Mouse (Mus musculus): Measurements from ENCODE around the gene Tns2.
"Not testable (repeated sequence)": the region's sequence is repeated elsewhere in the genome, so short reads cannot be mapped to it uniquely, and the experiment has no call there.

Gene Tns2

DNA sequence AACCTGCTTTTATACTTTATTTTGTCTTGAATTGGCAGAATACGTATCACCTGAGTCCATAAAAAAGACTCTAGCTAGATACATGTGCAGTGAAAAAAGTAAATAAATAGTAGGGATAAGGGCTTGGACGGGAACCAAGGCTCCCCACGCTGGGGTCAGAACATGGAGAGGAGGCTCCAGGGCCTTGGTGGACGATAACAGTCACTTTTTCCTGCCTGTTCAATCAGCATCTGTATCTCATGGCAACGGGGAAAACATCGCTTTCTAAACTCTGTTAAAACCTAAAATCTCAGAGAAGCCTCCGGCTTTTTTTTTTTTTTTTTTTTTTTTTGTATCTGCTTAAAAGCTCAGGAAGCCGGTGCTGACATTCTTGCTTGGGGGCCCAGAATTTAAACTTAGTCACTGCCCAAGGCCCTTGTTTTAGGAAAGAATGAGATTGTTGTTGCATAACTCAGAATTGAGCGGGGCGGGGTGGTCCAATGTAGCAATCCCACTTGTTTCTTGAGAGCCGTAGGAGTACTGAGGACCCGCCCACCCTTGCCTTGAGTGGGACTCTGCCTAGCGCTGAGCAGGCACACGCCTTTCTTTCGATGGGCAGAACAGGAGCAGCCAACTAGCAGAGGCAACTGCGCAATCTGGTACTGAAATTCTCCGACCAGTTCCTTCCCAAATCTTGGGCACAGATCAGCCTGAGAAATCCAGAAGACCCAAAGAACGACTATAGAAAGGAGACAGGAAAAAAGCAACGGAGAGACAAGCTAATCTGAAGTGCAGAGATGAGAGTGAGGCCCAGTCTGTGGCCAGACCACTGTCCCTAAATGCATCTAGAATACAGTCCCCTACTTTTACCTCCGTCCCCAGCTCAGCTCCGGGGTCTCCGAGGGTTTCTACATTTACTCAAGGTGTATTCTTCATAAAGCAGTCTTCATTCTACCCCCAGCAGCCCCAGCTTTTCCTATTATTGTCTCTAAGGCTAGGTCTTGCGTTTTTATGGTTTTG lies 43.0 kb downstream of the Tns2 start:
- no peak for DNase-seq

DNA sequence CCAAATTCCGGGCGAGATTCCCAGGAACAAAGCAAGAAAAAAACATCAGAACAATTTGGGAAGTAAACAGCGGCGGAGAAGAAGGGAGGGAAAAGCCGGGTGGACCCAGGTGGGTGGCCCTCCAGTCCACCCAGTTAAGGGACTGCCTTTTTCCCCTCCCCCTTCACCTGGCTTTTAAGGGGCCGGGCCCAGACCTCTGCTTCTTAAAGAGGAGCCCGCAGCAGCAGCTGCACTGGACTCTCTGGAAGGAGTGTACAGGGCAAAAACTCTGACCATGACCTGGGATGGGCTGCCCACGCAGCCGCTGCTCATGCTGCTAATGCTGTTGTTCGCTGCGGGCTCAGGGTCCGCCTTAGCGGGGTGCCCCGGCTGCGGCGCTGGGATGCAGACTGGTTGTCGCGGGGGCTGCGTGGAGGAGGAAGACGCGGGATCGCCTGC lies 44.1 kb downstream of the Tns2 start, which contains the start of gene Igfbp6:
Gene Igfbp6, plus strand, starts transcription at position 89 of the 438 bp plus-strand sequence.
- DNase-seq: no peak

DNA sequence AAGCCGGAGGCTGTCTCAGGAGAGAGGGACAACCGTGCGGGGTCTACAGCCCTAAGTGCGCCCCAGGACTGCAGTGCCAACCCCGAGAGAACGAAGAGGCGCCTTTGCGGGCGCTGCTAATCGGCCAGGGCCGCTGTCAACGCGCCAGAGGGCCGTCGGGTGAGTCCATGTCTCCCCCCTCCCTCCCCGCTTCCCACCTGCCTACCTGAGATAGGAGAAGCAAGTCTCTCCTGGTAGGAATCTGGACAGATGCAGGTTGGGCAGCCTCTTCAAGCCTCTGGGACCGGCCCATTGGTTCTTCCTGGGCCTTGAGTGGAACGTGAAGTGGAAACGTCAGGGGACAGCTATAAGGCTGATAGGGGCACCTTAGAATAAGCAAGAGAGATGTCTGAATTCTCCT lies 44.5 kb downstream of the Tns2 start:
- DNase-seq: no peak

DNA sequence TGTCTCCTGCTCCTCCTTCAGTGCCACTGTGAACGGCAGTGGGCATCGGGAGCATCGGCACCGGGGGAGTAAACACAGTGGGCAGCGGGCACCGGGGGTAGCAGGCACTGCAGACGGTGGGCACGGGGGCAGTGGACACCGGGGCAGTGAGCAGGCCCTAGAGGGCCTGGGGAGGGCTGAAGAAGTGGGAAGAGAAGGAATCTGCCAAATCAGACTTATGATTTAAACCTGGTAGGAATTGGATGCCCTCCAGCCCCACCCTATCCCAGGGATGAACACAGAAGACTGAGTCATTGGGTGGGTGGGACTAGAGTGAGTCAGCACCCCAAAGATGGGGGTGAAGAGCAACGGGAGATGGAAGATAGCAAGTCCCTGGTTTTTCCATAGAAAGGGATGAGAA lies 45.1 kb downstream of the Tns2 start:
- no peak for DNase-seq

DNA sequence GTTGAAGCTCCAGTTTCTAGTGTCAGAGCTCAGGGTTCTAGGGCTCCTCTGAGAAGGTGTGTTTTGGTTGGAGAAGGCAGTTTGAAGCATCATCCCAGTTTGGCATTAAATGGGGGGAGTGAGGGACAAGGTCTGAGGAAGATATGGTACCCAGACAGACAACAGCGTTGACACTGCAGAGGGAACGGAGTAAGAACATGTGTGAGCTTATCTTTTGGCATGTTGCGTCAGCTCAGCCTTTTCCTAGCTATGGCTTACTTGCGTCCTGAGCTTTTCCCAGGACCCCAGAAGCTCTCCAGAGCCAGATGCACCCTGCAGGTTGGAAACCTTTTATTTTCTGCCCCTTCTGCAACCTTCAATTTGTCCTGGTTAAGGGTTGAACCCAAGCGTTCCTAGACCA lies 45.9 kb downstream of the Tns2 start:
- no peak for DNase-seq

DNA sequence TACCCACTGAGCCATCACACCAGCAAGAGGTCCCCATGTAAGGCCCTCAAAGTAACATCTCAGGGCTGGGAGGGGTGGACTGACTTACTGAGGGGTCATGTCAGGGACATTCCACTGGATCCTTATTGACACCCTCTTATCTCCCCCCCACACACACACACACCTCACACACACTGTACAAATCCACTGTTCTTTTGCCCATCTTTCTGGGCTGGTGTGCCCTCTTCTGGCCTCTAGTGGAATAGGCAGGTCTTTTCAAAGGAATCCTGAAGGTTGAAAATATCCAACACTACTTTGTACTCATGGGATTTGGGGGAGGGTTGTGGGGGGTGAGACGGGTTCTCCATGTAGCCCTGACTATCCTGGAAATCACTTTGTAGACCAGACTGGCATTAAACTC lies 46.7 kb downstream of the Tns2 start:
- peak; percentile 72 to 83 for DNase-seq

DNA sequence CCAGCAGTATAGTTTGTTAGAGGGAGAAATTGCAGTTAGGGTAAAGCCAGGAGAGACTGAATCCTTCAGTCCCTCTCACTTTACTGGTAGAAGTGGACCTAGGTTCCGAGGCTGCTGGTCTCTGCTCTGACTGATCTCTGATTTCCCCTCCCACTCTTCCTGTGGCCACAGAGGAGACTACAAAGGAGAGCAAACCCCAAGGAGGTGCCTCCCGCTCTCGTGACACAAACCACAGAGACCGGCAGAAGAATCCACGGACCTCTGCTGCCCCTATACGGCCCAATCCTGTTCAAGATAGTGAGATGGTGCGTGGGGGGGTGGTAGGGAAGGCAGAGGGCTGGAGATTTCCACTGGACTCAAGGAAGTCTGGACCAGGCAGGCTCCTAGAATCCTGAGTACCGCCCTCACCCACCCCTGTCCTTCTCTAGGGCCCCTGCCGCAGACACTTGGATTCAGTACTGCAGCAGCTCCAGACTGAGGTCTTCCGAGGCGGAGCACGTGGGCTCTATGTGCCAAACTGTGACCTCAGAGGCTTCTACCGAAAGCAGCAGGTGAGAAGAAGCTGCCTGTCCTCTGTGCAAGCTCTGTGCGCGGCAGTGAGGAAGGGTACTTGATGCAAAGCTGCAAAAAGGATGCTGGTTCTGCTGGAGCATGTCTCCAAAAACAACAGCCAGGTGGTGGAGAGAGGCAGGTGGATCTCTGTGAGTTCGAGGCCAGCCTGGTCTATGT lies 47.6 kb downstream of the Tns2 start:
- DNase-seq: no peak

DNA sequence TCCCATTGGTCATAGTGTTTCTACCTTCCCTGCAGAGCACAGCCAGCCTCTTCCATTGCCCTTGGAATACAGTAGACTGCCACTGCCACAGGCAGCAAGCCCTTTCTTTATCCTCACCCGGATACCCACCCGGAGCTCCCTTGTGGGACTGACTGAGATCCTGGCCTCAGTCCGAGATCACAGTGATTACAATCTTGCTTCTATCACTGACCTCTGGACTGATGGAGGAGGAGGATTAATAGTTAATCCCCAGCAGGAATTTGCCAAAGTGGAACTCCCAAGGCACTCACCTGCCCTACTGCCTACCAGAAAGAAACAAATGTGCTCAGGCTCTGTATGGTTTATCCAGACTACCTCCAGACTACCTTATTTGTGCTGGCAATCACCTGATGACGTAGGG lies 49.3 kb downstream of the Tns2 start:
- DNase-seq: no peak

DNA sequence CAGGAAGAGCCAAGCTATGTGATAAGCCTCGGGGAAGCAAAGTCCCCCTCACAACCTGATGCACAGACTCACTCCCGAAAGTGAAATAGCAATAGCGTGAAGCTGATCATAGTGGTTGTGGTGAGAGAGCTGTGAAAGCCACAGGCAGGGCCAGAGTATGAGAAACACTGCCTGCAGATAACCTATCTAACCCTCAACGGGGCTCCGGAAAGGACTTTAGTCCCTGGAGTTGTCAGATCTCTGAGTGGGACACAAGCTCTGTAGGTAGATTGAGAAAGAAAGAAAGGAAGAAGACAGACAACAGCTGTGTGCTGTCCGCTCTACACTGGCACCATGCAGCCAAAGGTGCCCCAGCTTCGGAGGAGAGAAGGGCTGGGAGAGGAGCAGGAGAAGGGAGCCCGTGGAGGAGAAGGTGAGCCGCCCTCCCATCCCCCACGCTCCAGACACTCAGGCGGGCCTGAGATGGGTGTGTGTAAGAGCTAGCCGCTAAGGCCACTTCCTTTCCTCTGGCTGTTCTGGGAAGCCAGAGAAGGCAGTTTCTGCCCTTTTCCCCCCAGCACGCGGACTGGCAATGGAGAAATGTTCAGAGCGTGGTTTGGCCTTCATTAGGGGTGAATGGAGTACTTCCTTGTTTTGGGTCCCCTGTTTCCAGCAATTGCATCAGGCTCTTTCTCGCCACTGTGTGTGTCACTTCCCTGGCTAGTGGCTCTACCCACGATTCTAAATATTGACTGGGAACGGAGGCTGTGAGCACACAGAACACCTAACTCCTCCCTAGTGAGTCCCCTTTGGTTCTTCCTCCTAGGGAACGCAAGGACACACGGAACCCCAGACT lies 50.3 kb downstream of the Tns2 start, which contains the start of gene Soat2:
Gene Soat2, plus strand, starts transcription at position 226 of the 835 bp plus-strand sequence.
- DNase-seq: no peak

DNA sequence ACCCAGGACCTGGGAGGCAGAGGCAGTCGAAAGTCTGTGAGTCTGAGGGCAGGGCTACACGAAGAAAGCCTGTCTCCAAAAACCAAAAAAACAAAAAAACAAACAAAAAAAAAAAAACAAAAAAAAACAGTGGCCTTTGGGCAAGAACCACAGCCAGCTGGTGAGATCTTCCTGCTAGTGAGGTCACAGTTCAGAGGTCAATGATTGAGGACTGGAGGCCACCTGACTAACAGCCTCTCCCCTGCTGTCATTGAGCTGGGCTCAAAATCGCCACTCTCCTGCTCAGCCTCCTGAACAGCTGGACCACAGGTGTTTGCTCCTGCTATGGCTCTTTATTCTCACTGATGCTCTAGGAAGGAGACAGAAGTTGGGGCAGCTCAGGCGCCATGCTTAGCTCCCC lies 52.4 kb downstream of the Tns2 start:
- no peak for DNase-seq

DNA sequence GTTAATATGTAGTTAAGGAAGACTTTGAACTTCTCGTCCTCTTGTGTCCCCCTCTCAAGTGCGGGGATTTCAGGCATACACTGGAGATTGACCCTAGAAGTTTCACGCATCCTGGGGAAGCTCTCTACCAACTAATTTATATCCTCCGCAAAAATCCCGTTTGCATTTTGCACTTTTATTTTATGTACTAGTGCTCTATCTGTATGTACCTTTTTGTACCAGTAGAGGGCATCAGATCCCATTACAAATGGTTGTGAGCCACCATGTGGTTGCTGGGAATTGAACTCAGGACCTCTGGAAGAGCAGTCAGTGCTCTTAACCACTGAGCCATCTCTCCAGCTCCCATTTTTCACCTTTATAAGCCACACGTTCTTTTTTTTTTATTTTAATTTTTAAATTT lies 54.8 kb downstream of the Tns2 start:
- DNase-seq: not testable (repeated sequence)

DNA sequence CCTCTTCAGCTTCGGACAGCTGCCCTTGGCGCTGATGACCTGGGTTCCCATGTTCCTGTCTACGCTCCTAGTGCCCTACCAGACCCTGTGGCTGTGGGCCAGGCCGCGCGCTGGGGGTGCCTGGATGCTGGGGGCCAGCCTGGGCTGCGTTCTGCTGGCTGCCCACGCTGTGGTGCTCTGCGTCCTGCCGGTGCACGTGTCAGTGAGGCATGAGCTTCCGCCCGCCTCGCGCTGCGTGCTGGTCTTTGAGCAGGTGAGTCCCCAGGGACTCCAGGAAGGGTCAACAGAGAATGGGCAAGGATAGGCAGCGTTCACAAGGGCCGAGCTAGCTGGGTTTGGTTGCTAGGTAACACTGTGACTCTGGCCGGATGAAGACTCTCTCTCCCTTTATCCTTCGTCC lies 56.6 kb downstream of the Tns2 start:
- peak in 1 of 2 experiments; percentile 37 for DNase-seq

DNA sequence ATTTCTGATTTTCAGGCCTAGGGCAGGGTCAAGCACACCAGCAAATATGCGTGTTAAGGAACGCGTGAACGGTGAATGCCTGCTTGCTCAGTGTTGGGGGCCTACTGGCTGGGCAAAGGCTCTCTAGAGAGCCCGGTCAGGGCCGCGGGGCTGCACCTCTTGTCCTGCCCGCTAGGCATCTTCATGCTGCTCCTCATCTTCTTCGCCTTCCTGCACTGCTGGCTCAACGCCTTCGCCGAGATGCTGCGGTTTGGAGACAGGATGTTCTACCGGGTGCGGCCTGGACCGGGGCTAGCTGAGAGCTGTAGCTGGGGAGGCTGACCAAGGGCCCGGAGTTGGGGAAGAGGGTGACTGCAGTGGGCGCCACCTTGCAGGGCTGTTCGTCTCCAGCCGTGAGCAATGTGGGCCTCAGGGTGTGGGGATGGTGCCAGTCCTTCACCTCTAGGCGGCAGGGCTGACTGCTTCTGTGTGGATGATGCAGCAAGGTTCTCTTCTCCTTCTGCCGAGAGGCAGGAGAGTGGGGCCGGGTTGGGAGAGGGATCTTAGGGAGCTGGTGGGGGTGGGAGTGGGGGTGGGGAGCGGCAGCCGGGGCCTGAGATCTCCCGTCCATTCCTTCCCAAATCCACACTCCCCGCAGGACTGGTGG lies 60.3 kb downstream of the Tns2 start:
- no peak for DNase-seq

DNA sequence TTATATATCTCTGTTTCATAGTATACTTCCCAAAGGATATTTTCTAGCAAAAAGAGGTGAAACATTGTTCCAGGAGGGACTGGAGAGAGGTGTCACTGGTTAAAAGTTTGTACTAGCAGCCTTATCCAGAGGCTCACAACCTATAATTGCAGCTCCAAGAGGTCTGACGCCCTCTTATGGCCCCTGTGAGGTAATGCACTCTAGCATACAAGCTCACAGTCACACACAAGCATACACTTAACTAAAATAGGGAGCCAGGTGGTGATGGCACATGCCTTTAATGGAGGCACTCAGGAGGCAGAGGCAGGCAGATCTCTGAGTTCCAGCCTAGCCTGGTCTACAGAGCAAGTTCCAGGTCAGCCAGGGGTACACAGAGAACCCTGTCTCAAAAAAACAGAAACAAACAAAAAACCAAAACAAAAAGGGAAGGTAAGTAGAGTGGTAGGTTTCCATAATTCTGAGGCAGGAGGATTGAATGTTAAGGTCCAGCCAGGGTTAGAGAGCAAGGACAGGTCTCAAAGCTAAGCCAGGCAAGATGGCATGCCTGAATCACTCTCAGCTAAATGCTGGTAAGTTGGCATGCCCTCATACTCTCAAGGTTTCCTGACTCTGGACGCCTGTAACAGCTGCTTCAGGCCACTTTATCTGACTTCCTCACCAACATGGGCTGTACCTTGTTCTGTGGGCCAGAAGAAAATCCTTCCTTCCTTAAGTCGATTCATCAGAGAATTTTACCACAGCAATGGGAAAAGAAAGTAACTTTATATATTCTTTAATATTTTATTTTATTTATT lies 63.9 kb downstream of the Tns2 start:
- no peak for DNase-seq

DNA sequence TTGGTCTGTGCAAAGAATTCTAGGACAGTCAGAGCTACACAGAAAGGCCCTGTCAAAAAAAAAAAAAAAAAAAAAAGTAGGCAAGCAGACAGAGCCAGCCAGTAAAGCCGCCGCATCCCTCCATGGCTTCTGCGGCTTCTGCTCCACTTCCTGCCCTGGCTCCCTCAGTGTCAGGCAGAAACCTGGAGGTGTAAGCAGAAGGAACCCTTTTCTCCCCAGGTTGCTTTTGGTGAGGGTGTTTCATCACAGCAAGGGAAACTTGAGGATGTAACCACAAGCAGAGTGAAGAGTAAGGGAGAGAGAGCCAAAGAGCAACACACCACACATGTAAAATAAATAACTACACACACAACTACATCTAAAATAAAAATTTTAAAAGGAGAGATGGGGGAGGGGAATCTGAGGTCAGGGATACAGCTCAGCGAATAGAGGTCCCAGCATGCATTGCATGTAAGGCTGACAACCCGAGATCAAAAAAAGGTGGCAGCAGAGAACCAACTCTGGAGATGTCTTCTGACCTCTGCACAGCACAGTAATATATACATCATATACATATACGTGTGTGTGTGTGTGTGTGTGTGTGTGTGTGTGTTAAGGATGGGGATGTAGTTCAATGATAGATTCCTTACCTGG lies 65.4 kb downstream of the Tns2 start:
- no peak for DNase-seq

Data from cerebellum, postnatal 25 days (tissue).